In genomic region chr11:74962846-74963407, GRCm38 (mm10) we compare ENCODE assay signal across 14 mouse cellular contexts. TPM values are rescaled to one million over a fixed set of nuclear protein-coding genes. Genes with fewer than 3 reads are reported as not detected.
DNase-seq lines count a peak whose midpoint lies in the region; ATAC-seq and TF ChIP-seq lines count a peak whose summit lies in the region.
"Had no signal": no experiment of that assay in that cellular context is flagged by ENCODE, and none has a peak within 500 bp of the region (broad histone marks: within the 10 kb centered on the region; RNA-seq: fewer than 3 reads in every experiment).

No protein-coding gene starts in this region.

- H3K27ac ChIP-seq in heart, embryonic 15.5 days = peak overlapping the region; percentile 29
- no peak overlapping the region for H3K27ac ChIP-seq in heart, embryonic 10.5 days
- 0 out of 2 replicates have a peak overlapping the region, but pooled peaks have one; percentile 19 for H3K27ac ChIP-seq in limb, embryonic 14.5 days (replicated peaks; ENCODE audit: low read depth, low read length)
- H3K27ac ChIP-seq: forebrain, embryonic 13.5 days; hindbrain, embryonic 10.5 days had no signal

- H3K36me3 ChIP-seq in heart, embryonic 15.5 days = no peaks in the 10 kb centered on the region
- H3K36me3 ChIP-seq in heart, embryonic 10.5 days = peaks cover 6% of the 10 kb centered on the region; the same call in 1 of the 2 replicates
- H3K36me3 ChIP-seq in limb, embryonic 14.5 days (ENCODE audit: control insufficient read depth, insufficient read depth, low read length) = peaks cover 5% of the 10 kb centered on the region

- no peak overlapping the region for H3K4me2 ChIP-seq in heart, embryonic 15.5 days
- no peak overlapping the region for H3K4me2 ChIP-seq in limb, embryonic 14.5 days (replicated peaks; ENCODE audit: low read depth, low read length, severe bottlenecking)
- H3K4me2 ChIP-seq: forebrain, embryonic 13.5 days; liver, embryonic 11.5 days had no signal

- peak; percentile 27 for DNase-seq in adrenal gland, postnatal 14 days
- DNase-seq in adrenal gland, adult 8-10 months = no peak
- DNase-seq in heart, embryonic 10.5 days (ENCODE audit: low spot score) = no peak
- DNase-seq in lung, postnatal 10 days = peak; percentile 22
- no peak for DNase-seq in lung, adult 2 months
- DNase-seq in limb, embryonic 14.5 days (ENCODE audit: low spot score) = peak; percentile 66
- DNase-seq in c-Kit-positive CD71-positive TER-119-positive erythroid progenitor cells, embryonic 14.5 days (ENCODE audit: low spot score) = no peak
- DNase-seq: gastrocnemius, postnatal 10 days; kidney, adult 11 months had no signal

- peaks cover 23% of the 10 kb centered on the region for H3K4me1 ChIP-seq in heart, embryonic 15.5 days (replicated peaks)
- no peaks in the 10 kb centered on the region for H3K4me1 ChIP-seq in heart, embryonic 10.5 days
- H3K4me1 ChIP-seq in lung, adult 2 months (ENCODE audit: control insufficient read depth, insufficient read depth, low read length) = no peaks in the 10 kb centered on the region
- 0 out of 2 replicates have a peak, but pooled peaks cover 11% of the 10 kb centered on the region for H3K4me1 ChIP-seq in limb, embryonic 14.5 days (ENCODE audit: control insufficient read depth, insufficient read depth, low read length)
- H3K4me1 ChIP-seq: hindbrain, embryonic 10.5 days had no signal

- no peak for TF ChIP-seq POLR2A in lung, adult 2 months (IDR thresholded peaks at IDR 0.05; ENCODE audit: borderline replicate concordance, extremely low read depth, low read depth, low read length)
- no peak for TF ChIP-seq POLR2A in limb, embryonic 14.5 days (IDR thresholded peaks at IDR 0.05; ENCODE audit: borderline replicate concordance, extremely low read depth, insufficient read depth, insufficient read length)

- H3K9ac ChIP-seq in heart, embryonic 15.5 days = no peak overlapping the region
- H3K9ac ChIP-seq in limb, embryonic 14.5 days (ENCODE audit: low read depth, low read length, severe bottlenecking) = no peak overlapping the region
- H3K9ac ChIP-seq: forebrain, embryonic 13.5 days had no signal

- H3K27me3 ChIP-seq in heart, embryonic 15.5 days = no peaks in the 10 kb centered on the region
- H3K27me3 ChIP-seq in heart, embryonic 10.5 days (ENCODE audit: insufficient read depth, poor library complexity, severe bottlenecking) = no peaks in the 10 kb centered on the region
- H3K27me3 ChIP-seq in limb, embryonic 14.5 days (ENCODE audit: control insufficient read depth, insufficient read depth, low read length) = no peaks in the 10 kb centered on the region
- H3K27me3 ChIP-seq: forebrain, embryonic 13.5 days; megakaryocyte, embryonic 14.5 days had no signal

- no peaks in the 10 kb centered on the region for H3K9me3 ChIP-seq in heart, embryonic 15.5 days (replicated peaks)
- H3K9me3 ChIP-seq in heart, embryonic 10.5 days = no peaks in the 10 kb centered on the region
- H3K9me3 ChIP-seq in limb, embryonic 14.5 days (ENCODE audit: control insufficient read depth, low read length) = no peaks in the 10 kb centered on the region
- H3K9me3 ChIP-seq: forebrain, embryonic 13.5 days; hindbrain, embryonic 10.5 days; megakaryocyte, embryonic 14.5 days had no signal

- no peak for ATAC-seq in heart, embryonic 15.5 days (replicated peaks; ENCODE audit: insufficient number of reproducible peaks, insufficient read depth, low FRiP score, low read depth)
- ATAC-seq in limb, embryonic 14.5 days (ENCODE audit: low FRiP score, low read depth) = peak; percentile 80
- ATAC-seq: forebrain, embryonic 13.5 days had no signal

- WGBS in heart, embryonic 15.5 days = 43% methylated on average over 2 of the region's 2 CpGs
- 88% methylated on average over 2 of the region's 2 CpGs for WGBS in heart, embryonic 10.5 days
- WGBS in lung, adult 2 months = 55% methylated on average over 2 of the region's 2 CpGs
- 45% methylated on average over 2 of the region's 2 CpGs for WGBS in limb, embryonic 14.5 days

- no peak overlapping the region for H3K4me3 ChIP-seq in heart, embryonic 15.5 days
- H3K4me3 ChIP-seq in heart, embryonic 10.5 days = no peak overlapping the region
- no peak overlapping the region for H3K4me3 ChIP-seq in lung, adult 2 months (replicated peaks; ENCODE audit: extremely low read depth, low read depth, low read length)
- H3K4me3 ChIP-seq in limb, embryonic 14.5 days (replicated peaks; ENCODE audit: low read length) = no peak overlapping the region
- H3K4me3 ChIP-seq: forebrain, embryonic 13.5 days; hindbrain, embryonic 10.5 days; megakaryocyte, embryonic 14.5 days had no signal

- TF ChIP-seq CTCF in lung, adult 2 months (IDR thresholded peaks at IDR 0.05; ENCODE audit: insufficient read depth, low read length) = no peak

RNA-seq across cellular contexts. Expression of gene Srr, which starts 37.2 kb away (rescaled TPM):
- total RNA-seq in adrenal gland, postnatal 14 days (2021) = 50.6 and 51.5 TPM in 2 replicates
- 10 to 100 TPM; 31.0 to 54.6 (median 51.0) TPM for total RNA-seq in adrenal gland, adult 8-10 months (2022)
- 18.7 and 22.6 TPM in 2 replicates for polyA plus RNA-seq in heart, embryonic 15.5 days (2015; fragmentation: Nextera tagmentation; extraction: Ambion mirVana)
- polyA plus RNA-seq in heart, embryonic 10.5 days (2016; fragmentation: Nextera tagmentation; extraction: Ambion mirVana) = 16.9 and 17.0 TPM in 2 replicates
- polyA plus RNA-seq in lung, adult 2 months (2012; rRNA removed) = 5.0 and 11.4 TPM in 2 replicates
- polyA plus RNA-seq in limb, embryonic 14.5 days (2012; rRNA removed) = 19.2 and 22.6 TPM in 2 replicates
- 33.2 and 34.2 TPM in 2 replicates for polyA plus RNA-seq in limb, embryonic 14.5 days (2014; fragmentation: Nextera tagmentation; extraction: Ambion mirVana)

RNA-seq across cellular contexts. Expression of gene Smg6, which starts 37.3 kb away (rescaled TPM):
- 21.9 and 23.1 TPM in 2 replicates for total RNA-seq in adrenal gland, postnatal 14 days (2021)
- total RNA-seq in adrenal gland, adult 8-10 months (2022) = 10 to 100 TPM; 24.7 to 41.9 (median 33.3) TPM
- 10.0 and 11.4 TPM in 2 replicates for polyA plus RNA-seq in heart, embryonic 15.5 days (2015; fragmentation: Nextera tagmentation; extraction: Ambion mirVana)
- 11.8 and 14.0 TPM in 2 replicates for polyA plus RNA-seq in heart, embryonic 10.5 days (2016; fragmentation: Nextera tagmentation; extraction: Ambion mirVana)
- polyA plus RNA-seq in lung, adult 2 months (2012; rRNA removed) = 35.8 and 40.8 TPM in 2 replicates
- polyA plus RNA-seq in limb, embryonic 14.5 days (2012; rRNA removed) = 36.5 and 46.3 TPM in 2 replicates
- polyA plus RNA-seq in limb, embryonic 14.5 days (2014; fragmentation: Nextera tagmentation; extraction: Ambion mirVana) = 16.0 and 17.9 TPM in 2 replicates

Comparison
In these comparisons a context has a peak if more than half of its experiments do, and no peak if none do; other contexts are left out.
1. DNase-seq: peak in adrenal gland, postnatal 14 days (single experiment), lung, postnatal 10 days (single experiment) and limb, embryonic 14.5 days (single experiment); none in adrenal gland, adult 8-10 months (single experiment), heart, embryonic 10.5 days (single experiment), lung, adult 2 months (single experiment) and c-Kit-positive CD71-positive TER-119-positive erythroid progenitor cells, embryonic 14.5 days (single experiment).